Mouse (Mus musculus) adrenal gland, adult 8-10 months (tissue): ENCODE measurements around the gene Gm20388. TPM values are rescaled to one million over a fixed set of nuclear protein-coding genes. Genes with fewer than 3 reads are reported as not detected.
A peak's percentile ranks its signal among the peaks of the same experiment; 100 is the strongest.

ENCODE experiments used
- DNase-seq: peaks from one replicate; pipeline ENCODE4 v3.0.0; 2022
- total RNA-seq, 4 experiments: library from RNA; stranded (reverse); gene quantifications; 2 replicates each; pipeline ENCODE4 v1.2.4; 2022

Gene Gm20388
- total RNA-seq, 4 experiments from 2014 or later, result 1.7 to 16.9 (median 5.8) TPM

DNA sequence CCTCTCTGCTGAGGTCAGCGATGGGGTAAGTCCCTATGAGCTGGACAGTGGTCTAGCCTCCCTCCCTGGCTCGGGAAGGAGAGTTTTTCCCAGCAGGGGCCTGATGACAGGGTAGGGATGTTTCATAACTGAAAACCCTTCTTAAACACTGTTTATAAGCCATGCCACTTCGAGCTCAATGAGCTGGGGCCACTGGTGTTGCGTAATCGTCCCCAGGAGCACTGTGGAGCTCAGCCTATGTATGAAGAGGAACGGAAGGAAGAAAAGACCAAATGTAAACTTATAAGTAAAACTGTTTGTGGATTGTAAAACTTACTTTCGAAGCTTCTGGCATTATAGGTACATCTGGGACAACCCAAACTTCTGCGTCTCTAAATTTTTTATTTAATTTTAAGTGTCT is 4291.1 kb downstream of the Gm20388 start:
- no peak for DNase-seq

DNA sequence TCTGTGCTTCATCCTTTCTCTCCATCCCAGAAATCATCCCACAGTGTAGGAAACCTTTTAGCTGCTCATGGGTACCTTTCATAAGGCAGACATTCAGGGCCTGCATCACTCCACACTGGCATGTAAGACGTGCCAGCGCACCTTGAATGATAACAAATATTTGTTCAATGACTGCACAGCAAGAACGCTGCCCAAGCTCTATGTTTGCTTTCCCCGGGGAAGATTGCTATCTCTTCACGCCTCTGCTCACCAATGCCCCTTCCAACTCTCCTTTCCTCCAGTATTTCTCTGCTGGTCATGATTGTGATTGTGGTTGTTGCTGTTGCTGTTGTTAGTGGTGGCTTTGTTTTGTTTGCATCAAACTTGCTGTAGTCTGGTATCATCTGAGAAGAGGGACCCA is 4292.3 kb downstream of the Gm20388 start:
- no peak for DNase-seq

DNA sequence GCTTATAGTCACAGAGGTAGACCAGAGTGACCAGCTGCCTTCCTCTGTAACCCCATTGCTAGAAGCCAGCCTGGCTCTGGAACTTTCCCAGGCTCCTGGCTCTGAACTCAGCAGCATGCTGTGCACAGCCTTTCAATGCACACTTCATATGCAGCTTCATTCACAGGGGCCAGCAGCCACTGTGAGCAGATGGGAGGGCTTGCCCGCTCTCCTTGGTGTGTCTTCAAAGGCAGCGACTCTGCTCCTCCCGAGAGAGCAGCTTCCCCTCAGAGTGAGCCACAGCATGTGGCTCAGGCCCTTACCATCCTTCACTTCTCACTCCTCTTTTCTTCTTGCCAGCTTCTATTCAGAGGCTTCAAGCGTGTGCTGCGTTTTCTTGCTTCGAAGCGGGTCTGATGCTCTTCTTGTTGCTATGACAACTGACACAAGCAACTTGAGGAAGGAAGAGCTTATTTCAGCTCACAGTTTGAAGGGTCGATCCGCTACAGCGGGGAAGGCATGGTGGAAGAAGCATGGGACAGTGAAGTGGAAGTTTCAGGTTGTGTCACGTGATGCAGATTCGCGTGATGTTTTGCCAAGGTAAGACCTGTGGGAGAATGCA is 4293.5 kb downstream of the Gm20388 start:
- no peak for DNase-seq

DNA sequence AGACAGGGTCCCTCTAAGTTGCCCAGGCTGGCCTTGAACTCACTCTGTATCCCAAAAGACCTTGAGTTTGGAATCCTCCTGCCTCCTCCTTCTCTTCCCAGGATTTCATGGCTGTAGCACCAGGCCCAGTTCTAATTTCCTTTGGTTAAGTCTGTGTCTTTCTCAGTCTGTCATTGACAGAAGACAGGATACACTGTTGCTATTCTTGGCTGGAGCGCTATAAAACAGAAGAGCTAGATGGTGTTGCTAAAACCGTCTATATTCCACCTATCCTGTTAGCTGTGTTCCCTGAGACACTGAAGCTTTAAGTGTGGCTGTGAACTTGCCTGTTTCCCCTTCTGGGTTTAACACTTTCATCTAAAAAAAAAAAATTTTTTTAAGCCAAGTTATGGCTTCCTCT is 4301.5 kb downstream of the Gm20388 start:
- no peak for DNase-seq

DNA sequence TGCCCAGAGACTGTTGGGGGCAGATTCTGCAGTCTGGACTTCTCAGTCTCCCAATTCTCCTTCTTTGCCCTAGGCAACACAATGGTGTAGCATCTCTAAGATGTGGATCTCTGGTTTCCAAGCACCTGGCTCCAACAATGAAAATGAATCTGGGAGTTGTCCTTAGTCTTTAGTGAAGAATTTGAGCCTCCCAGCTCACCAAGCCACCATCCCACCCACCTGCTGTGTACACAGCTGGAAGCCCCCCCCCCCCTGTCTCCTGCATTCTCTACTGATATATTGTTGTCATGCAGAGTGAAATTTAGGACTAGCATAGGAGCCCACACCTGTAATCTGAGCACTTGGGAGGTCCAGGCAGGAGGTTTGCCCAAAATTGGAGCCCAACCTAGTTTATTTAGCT is 4306.3 kb downstream of the Gm20388 start:
- no peak for DNase-seq

DNA sequence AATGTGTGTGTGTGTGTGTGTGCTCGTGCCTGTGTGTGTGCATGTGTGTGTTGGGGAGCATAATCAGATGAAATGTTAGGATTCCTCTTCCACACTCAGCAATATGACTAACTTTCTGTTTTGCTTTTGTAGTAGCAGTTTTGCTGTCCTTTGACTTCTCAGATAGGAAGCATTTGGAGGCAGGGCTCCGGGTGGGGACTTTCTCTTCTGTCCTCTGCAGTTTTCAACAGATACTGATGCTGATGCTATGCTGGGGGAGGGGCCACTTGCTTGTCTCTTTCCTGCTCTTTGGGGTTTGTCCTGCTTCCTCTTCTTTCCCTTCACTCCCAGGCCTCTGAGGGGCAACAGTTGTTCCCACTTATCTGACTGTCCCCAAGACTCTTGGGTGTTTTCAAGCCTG is 4319.2 kb downstream of the Gm20388 start:
- DNase-seq, result no peak

DNA sequence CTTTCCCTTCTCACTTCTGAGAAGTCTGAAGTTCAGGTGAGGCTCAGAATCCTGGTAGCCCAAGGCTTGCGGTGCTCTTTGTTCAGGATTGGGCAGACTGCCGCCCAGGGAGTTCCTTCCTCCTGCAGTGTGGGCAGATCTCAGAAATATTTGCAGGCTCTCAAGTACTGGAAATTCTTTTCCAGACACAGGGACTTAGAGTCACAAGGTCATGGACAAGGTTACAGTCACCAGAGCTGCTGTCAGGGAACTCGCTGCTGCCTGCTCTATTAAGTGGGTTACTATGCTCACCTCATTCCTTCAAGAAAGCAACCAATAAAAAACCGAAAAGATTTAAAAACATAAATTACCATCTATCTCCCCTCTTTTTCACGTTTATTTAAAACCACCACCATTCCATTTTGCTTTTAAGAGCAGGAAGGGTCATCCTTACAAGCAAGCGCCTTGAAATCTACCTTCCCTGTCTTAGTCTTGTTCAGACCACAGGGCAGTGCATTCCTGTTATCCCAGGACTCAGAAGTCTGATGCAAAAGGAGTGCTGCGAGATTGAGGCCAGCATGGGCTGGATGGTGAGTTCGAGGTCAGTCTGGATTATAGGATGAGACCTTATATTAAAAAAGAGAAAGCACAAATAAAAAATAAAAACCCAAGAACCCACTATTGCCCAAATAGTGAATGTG is 4320.0 kb downstream of the Gm20388 start:
- DNase-seq, result no peak

DNA sequence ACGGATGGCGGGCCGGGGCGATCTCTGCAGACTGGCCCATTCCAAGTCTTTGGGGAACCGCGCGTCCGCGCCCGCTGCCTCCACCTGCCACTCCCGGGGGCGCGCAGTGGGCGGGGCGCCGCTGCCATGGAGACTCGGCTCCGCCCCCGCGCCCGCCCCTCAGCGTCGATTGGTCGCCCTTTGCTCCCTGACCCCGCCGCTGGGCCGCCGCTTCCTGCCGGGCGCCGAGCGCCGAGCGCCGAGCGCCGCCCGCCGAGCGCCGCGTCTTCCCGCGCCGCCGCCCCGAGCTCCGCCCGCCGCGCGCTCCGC is 4320.5 kb downstream of the Gm20388 start, which contains the start of gene Galnt2:
Galnt2 (plus strand) TSS at position 216 of the 309 bp plus-strand sequence.
- peak; percentile 78 for DNase-seq

DNA sequence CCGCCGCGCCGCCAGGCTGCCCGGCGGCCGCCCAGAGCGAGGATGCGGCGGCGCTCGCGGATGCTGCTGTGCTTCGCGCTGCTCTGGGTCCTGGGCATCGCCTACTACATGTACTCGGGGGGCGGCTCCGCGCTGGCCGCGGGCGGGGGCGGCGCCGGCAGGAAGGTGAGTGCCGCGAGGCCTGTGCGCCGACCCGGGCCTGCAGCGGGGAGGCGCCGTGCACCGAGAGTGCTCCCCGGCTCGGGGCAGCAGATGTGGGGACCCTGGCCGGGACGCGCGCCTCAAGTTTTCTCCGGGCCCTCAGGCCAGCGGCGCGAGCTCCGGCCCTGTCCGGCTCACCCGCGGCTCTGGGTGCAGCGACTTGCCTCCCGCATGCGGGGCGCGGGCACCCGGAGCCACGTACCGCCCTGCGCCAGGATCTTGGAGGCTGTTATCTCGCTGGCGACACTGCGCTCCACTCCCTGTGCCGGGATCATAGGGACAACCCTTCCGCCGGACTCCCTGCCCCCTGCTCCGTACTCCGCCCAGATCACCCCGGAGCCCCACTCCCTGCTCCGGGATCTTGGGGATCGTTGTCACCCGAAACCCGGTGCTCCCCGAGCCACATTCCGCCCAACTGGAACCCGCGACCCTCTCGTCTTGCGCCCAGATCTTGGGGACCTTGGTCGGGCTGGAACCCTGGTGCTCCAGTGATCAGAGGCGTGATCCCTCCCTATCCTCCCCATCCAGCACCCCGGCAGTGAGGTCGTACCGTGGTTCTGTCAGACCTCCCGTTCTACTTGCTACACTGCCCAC is 4321.0 kb downstream of the Gm20388 start:
- peak; percentile 31 for DNase-seq

DNA sequence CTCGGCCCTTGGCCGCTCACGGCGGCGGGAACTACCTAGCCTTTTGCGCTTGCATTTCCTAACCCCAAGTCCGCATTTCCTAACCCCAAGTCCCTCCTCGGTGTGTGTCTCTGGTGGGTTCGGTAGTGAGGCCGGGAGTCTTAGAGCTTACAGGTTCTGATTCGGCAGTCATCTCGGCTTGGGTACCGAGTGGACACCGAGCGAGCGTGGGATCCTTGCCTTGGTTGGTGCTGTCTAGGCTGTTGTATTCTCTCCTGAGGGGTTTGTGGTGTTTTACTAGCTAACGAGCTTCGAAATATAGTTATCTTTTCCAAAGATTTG is 4321.6 kb downstream of the Gm20388 start:
- no peak for DNase-seq

DNA sequence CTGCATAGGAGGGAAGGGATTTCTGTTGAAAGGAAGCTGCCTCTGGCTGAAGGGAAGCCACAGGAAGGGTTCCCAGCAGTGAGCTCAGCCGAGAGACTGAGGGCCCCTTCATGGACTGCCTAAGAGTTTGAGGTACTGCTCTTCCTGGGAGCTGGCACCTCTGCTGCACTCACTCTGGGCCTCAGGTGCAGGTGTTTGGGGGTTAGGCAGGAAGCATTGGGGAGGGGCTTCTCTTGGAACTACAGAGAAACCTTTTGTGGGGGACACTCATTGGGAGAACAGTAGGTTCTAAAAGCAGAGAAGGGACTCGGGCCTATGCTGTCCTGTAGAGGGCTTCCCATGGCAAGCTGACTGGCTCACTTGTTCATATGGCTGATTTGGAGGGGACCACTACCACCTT is 4323.9 kb downstream of the Gm20388 start:
- no peak for DNase-seq

DNA sequence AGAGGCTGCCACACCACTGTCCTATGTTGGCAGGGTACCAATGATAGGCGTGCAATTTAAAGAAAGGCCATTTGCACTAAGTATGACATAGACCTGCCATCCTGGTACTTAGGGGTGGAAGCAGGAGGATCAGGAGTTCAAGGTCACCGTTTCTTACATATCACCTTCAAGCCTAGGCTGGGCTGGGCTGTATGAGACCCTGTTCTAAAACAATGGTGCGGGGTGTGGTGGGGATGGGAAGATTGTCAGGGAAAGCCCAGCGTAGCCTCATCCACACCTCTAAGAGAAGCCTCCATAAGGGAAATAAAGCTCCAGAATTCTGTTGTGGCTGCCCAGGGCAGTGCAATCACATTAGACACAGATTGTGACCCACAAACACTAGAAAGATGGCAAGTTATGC is 4324.9 kb downstream of the Gm20388 start:
- DNase-seq, result no peak

DNA sequence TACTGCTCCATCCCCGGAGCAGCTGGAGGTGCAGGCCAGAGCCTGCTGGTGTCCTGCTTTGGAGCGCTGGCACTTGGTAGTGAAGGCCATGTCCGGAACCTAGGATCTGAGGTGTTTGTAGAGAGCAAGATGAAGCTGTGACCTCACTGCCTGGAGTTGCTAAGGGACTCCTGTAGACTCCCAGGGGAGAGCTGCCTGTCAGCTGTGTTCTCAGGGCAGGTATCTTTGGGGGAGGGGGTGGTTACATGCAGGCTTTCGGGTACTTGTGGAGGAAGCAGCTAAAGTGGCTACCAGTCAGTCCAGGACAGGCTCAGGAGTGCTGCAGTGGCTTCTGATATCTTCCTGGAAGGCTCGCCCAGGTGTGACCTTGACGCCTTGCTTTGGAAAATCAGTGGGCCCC is 4328.7 kb downstream of the Gm20388 start:
- DNase-seq, result no peak

DNA sequence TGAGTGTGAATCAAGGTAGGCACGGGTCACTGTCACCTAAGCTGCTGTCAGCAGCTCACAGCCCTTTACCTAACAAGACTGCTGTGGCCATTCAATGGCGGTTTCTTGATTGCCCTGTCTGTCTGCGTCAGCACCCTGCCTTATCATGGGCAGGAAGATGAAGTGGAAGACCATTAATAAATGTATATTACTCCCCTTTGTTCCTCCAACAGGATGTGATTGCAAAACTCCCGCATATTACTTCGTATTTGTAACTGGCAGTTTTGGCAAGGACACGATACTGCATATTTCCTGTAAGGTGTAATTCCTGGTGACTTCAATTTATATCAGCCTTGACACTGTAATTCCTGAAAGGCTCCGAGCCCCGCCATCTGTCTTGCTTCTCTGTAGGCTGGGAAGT is 4330.3 kb downstream of the Gm20388 start:
- DNase-seq, result no peak

DNA sequence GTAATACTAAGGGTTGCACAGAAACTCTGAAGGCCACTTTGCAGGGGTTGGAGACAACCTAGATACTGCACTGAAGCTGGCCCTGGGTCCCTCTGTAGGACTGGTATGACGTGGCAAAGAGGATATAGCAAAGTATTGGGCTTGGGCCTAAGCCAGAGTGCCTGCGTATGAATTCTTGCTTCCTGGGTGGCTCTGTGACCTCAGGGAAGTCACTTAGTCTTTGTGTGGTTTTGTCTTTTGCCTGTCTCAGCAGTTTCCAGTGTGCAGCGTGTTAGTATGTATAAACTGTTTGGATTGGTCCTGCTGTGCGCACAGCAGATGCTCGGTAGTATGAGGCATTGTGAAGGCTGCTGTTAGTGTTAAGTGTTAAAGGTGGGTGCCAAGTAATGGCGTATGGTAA is 4331.6 kb downstream of the Gm20388 start:
- no peak for DNase-seq

DNA sequence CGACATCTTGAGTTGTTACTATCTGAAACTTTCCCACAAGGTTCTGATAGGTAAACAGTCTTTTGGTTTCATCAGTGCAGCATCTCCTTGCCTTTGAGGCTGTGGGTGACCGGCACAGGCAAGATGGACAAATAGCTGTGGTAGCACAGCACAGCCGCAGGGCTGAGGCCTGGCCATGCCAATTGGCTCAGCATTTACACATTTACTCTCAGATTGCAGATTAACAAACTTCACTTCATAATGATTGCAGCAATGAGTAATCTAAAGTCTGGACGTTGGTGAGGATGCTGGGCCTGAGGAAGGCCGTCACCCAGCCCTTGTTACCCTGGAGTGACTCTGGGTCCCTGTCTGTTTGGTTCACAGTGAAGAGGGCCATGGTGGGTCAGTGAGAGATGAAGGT is 4332.3 kb downstream of the Gm20388 start:
- no peak for DNase-seq

DNA sequence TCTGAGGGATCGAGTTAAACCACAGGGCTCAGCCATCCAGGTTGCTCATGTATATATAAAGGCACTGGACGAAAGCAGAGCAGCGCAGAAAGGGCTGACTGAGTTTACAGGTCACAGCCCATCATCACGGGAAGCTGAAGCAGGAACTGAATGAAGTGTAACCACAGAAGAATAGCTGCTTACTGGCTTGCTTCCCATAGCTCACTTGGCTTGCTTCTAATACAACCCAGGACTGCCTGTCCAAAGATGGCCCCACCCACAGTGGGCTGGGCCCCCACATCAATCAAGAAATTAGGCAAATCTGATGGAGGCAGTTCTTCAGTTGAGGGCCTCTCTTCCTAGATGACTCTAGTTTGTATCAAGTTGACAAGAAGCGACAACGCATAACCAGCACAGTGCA is 4336.9 kb downstream of the Gm20388 start:
- no peak for DNase-seq

DNA sequence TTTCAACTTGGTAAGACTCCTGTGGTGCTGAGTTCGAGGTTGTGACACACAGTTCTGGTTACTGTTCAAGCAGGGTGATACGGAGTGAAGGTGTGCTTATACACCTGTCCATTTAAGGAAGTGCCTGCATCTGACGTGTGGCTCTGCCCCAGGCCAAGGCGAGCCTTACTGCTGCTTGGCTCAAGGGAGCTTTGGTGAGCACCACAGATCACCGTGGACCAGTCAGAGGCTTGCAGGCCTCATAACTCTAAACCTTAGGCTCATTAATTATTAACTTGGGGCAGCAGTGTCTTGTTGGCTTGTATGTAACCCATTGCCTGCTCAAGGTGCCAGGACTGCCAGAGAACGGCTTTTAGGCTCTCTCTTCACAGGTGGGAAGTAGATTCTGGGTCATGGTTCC is 4338.0 kb downstream of the Gm20388 start:
- no peak for DNase-seq

DNA sequence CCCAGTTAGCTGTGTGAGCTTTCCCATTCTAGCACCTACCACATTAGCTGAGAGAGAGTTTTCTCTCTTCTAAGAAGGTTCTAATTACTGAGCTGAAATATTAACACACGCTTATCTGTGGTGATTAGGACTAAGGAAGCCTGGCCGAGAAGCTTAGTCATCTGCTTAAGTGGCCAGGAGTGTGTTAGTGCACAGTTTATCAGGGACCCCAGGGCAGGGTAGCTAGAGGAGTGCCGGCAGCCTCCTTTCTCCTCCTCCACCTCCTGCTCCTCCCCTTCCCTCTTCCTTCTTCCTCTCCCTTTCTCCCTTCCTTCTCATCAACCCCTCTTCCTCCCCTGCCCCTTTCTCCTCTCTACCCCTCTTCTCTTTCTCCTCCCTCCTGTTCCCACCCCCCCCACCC is 4339.6 kb downstream of the Gm20388 start:
- DNase-seq, result no peak

DNA sequence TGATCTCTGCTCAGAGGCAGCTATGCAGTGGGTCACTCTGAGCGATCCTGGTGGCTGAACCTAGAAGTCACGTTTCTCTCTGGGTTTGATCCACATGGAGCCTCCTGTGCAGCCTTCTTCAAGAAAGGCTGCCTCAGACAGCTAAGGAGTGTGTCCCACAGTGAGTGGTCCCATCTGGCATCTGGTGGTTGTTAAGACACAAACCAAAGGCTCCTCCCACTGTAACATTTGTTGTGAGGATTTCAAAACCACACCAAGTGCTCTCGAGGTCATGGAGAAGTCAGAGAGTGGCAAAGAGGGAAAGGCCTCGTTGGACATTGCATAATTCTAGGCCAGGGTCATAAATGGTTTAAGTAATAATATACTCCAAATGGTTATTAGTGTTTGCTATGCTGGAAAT is 4340.1 kb downstream of the Gm20388 start:
- DNase-seq, result peak; percentile 48

DNA sequence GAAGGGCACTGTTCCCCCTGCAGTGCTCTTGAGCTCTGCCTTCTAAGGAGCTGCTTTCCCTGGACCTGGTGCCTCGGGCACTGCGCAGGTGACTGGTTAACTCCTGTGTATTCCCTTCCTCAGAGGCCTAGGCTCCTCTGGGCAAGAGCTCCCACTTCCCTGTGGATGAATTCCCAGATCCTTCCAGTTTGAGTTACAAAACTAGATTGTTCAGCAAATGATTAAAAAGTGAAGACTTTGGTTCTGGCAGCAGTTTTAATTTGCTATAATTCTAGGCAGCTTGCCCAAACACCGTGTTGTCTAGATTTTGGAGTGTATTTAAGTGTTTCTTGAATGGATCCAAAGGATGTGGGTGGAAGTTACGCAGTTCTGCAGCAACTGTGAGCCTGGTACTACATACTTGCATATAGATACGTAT is 4341.9 kb downstream of the Gm20388 start:
- DNase-seq, result no peak

DNA sequence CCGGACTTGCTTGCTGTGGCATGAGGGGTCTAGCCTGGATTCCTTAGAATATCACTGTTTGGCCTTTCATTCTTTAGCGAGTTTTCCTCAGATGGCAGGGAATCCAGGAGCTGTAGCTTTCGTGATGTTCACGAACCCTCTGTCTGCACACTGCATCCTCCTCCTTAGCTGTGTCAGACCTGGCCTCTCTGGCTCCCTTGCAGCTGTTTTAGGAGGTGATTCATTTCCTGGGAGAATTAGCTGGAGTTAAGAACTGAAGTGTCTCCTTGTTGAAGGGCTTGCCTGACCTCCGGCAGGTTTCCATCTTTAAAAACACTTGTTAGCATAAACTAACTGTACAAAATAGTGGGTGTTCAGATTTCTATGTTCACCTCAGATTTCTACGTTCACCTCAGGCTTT is 4343.3 kb downstream of the Gm20388 start:
- no peak for DNase-seq

DNA sequence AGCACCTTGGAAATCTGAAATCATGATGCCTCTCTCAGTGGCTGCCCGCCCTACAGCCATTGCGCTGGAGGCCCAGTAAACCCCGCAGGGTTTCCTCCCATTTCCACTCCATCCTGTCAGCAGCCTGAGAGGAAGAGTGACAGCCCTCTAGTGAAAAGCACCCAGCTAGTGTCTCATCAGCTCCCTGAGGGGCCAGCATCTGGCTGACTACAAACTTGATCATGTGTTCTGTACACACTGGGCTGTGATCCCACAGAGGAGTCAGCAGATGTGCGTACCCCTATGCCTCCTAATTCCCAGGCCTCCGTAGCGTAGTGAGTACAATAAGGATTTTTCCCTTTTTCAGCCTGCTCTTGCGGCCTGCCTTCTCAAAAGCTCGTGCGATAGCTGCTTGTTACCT is 4346.2 kb downstream of the Gm20388 start:
- DNase-seq, result no peak

DNA sequence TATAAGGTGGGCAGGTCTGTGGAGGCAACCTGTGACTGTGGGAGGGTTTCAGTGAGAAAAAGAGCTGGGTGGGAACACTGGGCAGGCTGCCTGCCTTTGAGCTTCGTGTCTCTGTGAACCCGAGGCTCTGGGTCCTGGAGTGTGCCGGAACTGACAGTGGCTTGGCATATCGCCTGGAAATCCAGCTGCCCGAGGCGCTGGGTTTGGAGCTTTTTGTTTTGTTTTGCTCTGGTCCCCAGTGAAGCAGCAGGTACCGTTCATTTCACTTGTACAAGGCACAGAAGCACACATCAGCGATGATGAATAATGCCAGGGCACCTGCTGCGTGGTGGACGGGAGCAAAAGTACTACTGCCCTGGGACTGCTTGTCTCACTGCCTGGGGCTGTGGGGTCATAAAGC is 4346.7 kb downstream of the Gm20388 start:
- peak; percentile 59 for DNase-seq
